Mouse (Mus musculus) midbrain, embryonic 13.5 days (tissue): ENCODE measurements around the gene Pdcd5. TPM values are rescaled to one million over a fixed set of nuclear protein-coding genes. Genes with fewer than 3 reads are reported as not detected.

Experiments
- ATAC-seq: fragments of 200-750 bp; cut with Nextera tagmentation; 2 replicates; pipeline ENCODE4 v1.8.0; 2017; ENCODE audit warnings: mild to moderate bottlenecking, moderate TSS enrichment, moderate library complexity
- H3K27ac ChIP-seq: fragments of 300-500 bp; sonication (generic); 2 replicates; pipeline ENCODE4 v1.5.1; 2015; ENCODE audit warnings: inconsistent platforms, mild to moderate bottlenecking, moderate library complexity
- H3K27me3 ChIP-seq: fragments of 300-500 bp; sonication (generic); 2 replicates; pipeline ENCODE4 v1.6.1; 2015; ENCODE audit warnings: mild to moderate bottlenecking, inconsistent platforms
- H3K36me3 ChIP-seq: fragments of 300-500 bp; sonication (generic); 2 replicates; pipeline ENCODE4 v1.6.1; 2015; ENCODE audit warnings: mild to moderate bottlenecking, inconsistent platforms
- H3K4me1 ChIP-seq: fragments of 300-500 bp; sonication (generic); replicated peaks from 2 replicates; pipeline ENCODE4 v1.6.1; 2015; ENCODE audit warnings: inconsistent platforms
- H3K4me2 ChIP-seq: fragments of 300-500 bp; sonication (generic); replicated peaks from 2 replicates; pipeline ENCODE4 v1.6.1; 2015; ENCODE audit warnings: moderate library complexity, mild to moderate bottlenecking, inconsistent platforms
- H3K4me3 ChIP-seq: fragments of 300-500 bp; sonication (generic); replicated peaks from 2 replicates; pipeline ENCODE4 v1.5.1; 2015; ENCODE audit warnings: mild to moderate bottlenecking, inconsistent platforms
- H3K9ac ChIP-seq: fragments of 300-500 bp; sonication (generic); replicated peaks from 2 replicates; pipeline ENCODE4 v1.6.1; 2015; ENCODE audit warnings: mild to moderate bottlenecking, inconsistent platforms
- H3K9me3 ChIP-seq: fragments of 300-500 bp; sonication (generic); 2 replicates; pipeline ENCODE4 v1.6.1; 2016; ENCODE audit warnings: mild to moderate bottlenecking, inconsistent platforms
- WGBS: fragments of 180-500 bp; shearing (Covaris S2); methylation state at CpG from one replicate; pipeline ENCODE4 v1.1.7; 2015; 5-methylcytosine and 5-hydroxymethylcytosine counted together
- polyA plus RNA-seq: library from polyadenylated mRNA; unstranded; fragments of >200 nt; fragmentation: Nextera tagmentation; extraction: Ambion mirVana; gene quantifications from 2 replicates; pipeline ENCODE4 v1.2.1, GENCODE M21; 2015

Pdcd5 gene
- polyA plus RNA-seq, 1 experiment from 2014 or later: 232 TPM

DNA sequence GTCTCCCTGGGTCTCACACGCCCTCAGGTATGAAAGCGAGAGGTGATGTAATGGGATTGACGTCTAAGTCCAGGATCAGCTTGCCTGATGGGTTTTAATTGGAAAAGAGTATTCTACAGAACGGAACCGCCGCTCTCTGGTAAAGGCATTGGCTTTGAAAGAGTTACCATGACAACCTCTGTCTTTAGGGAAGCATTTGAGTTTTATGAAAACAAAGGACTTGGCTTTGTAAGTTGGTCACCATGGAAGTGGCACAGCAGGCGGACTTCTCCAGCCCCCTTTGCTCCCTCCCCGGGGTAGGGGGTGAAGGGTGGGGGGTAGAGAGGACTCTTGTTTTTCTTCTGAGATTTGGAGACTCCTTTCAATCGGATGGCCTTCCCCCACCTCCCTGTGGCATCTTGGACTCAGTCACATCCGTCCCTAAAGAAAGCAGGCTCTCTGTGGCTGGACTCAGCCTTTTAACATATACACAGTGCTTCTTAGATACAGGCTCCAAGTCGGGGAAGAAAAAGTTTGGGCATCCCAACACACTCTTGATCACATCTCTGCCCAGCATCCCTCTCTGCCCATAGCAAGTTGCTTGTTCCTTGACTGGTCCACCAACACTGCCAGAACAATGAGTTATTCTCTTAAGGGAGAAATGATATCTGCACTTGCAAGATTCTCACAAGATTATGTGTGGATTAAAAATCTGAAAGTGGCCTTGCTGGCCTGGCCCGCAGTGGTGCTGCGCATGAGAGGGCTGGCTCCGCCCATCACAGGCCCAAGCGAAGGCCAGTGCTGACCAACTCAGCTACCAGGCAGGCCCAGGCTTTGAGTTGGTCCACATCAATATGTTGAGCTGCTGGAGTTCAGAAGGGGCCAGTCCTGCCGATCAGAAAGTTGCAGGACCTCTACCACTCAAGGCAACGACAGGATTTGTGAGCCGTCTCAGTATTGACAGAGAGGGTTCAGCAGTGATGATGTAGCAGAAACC is 21.0 kb upstream of the Pdcd5 start:
- H3K4me2 ChIP-seq: no peak overlapping the region; the same call in 1 of the 2 replicates
- H3K4me1 ChIP-seq: peaks cover 30% of the 10 kb centered on the region
- peak; percentile 78 for ATAC-seq
- no peak overlapping the region for H3K4me3 ChIP-seq
- no peak overlapping the region for H3K9ac ChIP-seq
- no peaks in the 10 kb centered on the region for H3K36me3 ChIP-seq
- WGBS: 10% methylated on average over 18 of the region's 18 CpGs
- H3K27me3 ChIP-seq: peaks cover 20% of the 10 kb centered on the region; the same call in 1 of the 2 replicates
- H3K9me3 ChIP-seq: no peaks in the 10 kb centered on the region
- peak overlapping the region; percentile 65 for H3K27ac ChIP-seq

- no peak overlapping the region for H3K9ac ChIP-seq
- H3K27ac ChIP-seq: 0 out of 2 replicates have a peak overlapping the region, but pooled peaks have one; percentile 14
- no peak overlapping the region for H3K4me3 ChIP-seq
Measured at GRCm38 (mm10) chr7:35663790-35664376, 16.6 kb upstream of the Pdcd5 start.

DNA sequence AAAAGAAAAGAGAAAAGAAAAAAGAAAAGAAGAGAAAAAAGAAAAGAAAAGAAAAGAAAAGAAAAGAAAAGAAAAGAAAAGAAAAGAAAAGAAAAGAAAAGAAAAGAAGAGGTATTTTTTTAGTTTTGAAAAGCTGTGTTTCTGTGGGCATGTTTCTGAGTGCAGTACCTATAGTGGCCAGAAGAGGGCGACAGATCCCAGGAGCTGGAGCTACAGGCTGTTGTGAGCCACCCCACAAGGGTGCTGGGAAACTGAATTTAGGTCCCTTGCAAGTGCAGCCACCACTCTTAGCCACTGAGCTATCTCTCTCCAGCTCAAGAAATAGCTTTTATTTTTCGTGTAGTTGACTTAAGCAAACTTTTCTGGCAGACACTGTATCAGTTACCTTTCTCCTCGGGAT is 11.9 kb upstream of the Pdcd5 start:
- Histone ChIP-seq H3K36me3 (no peaks in the 10 kb centered on the region), H3K9me3 (0 out of 2 replicates have a peak, but pooled peaks cover 5% of the 10 kb centered on the region), H3K4me3 (no peak overlapping the region), H3K27ac (no peak overlapping the region), H3K4me2 (no peak overlapping the region), H3K27me3 (no peaks in the 10 kb centered on the region), H3K4me1 (peaks cover 8% of the 10 kb centered on the region), H3K9ac (no peak overlapping the region)
- ATAC-seq: no peak
- 65% methylated on average over 3 of the region's 3 CpGs for WGBS

More at GRCm38 (mm10) chr7:35663790-35664376, 16.6 kb upstream of the Pdcd5 start:
- Histone ChIP-seq H3K9me3 (0 out of 2 replicates have a peak, but pooled peaks cover 5% of the 10 kb centered on the region), H3K36me3 (no peaks in the 10 kb centered on the region), H3K27me3 (peaks cover 15% of the 10 kb centered on the region; the same call in 1 of the 2 replicates), H3K4me2 (no peak overlapping the region), H3K4me1 (peaks cover 25% of the 10 kb centered on the region)
- WGBS: 41% methylated on average over 16 of the region's 16 CpGs
- no peak for ATAC-seq

- Histone ChIP-seq H3K4me2 (no peak overlapping the region), H3K4me3 (no peak overlapping the region), H3K9me3 (0 out of 2 replicates have a peak, but pooled peaks cover 5% of the 10 kb centered on the region), H3K27me3 (no peaks in the 10 kb centered on the region), H3K9ac (no peak overlapping the region), H3K36me3 (no peaks in the 10 kb centered on the region), H3K27ac (no peak overlapping the region), H3K4me1 (no peaks in the 10 kb centered on the region)
- WGBS: 35% methylated on average over 6 of the region's 6 CpGs
- no peak for ATAC-seq
Measured at GRCm38 (mm10) chr7:35657829-35658228, 10.5 kb upstream of the Pdcd5 start.

- no peaks in the 10 kb centered on the region for H3K27me3 ChIP-seq
- no peaks in the 10 kb centered on the region for H3K36me3 ChIP-seq
- whole genome bisulfite sequencing: 85% methylated on average over 10 of the region's 10 CpGs
- no peaks in the 10 kb centered on the region for H3K9me3 ChIP-seq
- no peak overlapping the region for H3K4me3 ChIP-seq
- no peak for ATAC-seq
- no peak overlapping the region for H3K27ac ChIP-seq
- no peak overlapping the region for H3K9ac ChIP-seq
- H3K4me2 ChIP-seq: no peak overlapping the region
- H3K4me1 ChIP-seq: peaks cover under 1% of the 10 kb centered on the region
Measured at GRCm38 (mm10) chr7:35651583-35652270, 4.4 kb upstream of the Pdcd5 start.

GRCm38 (mm10) chr7:35650716-35651410 is 3.5 kb upstream of the Pdcd5 start:
- H3K4me2 ChIP-seq: no peak overlapping the region
- no peak overlapping the region for H3K27ac ChIP-seq
- H3K36me3 ChIP-seq: no peaks in the 10 kb centered on the region
- 63% methylated on average over 11 of the region's 11 CpGs for WGBS
- H3K4me3 ChIP-seq: no peak overlapping the region
- H3K9me3 ChIP-seq: no peaks in the 10 kb centered on the region
- no peak for ATAC-seq
- H3K9ac ChIP-seq: no peak overlapping the region
- H3K4me1 ChIP-seq: peaks cover 8% of the 10 kb centered on the region
- H3K27me3 ChIP-seq: no peaks in the 10 kb centered on the region

DNA sequence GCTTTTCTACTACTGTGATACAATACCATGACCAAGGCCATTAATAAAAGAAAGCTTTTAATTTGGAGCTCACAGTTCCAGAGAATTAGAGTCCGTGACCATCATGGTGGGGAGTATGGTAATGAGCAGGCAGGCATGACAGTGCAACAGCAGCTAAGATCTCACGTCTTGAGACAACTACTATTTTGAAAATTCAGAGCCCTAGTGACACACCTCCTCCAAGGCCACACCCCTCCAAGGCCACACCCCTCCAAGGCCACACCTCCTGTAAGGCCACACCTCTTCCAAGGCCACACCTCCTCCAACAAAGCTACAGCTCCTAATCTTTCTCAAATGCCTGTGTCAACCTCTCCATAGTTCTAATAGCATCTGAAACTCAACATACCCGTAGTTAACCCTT is 1.8 kb upstream of the Pdcd5 start:
- Histone ChIP-seq H3K4me1 (peaks cover 12% of the 10 kb centered on the region), H3K27me3 (no peaks in the 10 kb centered on the region), H3K36me3 (peaks cover 16% of the 10 kb centered on the region), H3K4me2 (no peak overlapping the region), H3K9ac (no peak overlapping the region), H3K9me3 (no peaks in the 10 kb centered on the region), H3K27ac (no peak overlapping the region), H3K4me3 (no peak overlapping the region)
- no peak for ATAC-seq
- 50% methylated on average over 3 of the region's 3 CpGs for WGBS

DNA sequence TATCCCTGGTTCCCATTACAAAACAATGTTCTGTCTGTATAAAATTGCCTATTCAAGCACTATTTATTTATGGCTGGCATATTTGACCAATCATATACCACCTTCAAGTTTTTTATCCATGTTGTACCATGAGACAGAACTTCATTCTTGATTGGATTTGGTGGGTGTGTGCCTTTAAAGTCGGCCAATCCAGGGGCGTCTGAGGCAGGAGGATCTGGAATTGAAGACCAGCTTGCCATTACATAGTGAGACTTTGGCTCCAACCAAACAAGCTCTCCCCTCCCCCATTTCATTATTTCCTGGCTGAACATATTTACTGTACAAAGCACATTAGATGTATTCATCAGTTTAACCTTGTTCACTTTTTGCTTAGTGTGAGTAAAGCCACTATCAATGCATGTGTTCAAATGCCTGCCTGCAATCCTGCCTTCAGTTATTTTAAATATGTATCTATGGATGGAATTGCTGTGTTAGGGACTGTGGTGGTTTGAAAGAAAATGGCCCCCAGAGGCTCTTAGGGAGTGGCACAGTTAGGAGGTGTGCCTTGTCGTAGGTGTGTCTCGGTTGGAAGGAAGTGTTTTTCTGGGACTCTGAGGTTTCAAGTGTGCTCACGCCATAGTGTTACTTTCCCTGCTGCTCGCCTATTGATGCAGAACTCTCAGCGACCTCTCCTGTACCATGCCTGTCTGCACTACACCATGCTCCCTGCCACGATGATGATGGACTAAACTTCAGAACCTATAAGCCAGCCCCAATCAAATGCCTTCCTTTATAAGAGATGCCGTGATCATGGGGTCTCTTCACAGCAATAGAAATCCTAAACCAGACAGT is 1.1 kb upstream of the Pdcd5 start:
- H3K4me1 ChIP-seq: peaks cover 12% of the 10 kb centered on the region
- ATAC-seq: no peak
- WGBS: 69% methylated on average over 9 of the region's 9 CpGs

GRCm38 (mm10) chr7:35646317-35647081 is 822 bp downstream of the Pdcd5 start:
- ATAC-seq: peak; percentile 66
- peak overlapping the region; percentile 73 for H3K4me3 ChIP-seq
- WGBS: 11% methylated on average over 34 of the region's 34 CpGs

More for the DNA sequence above, 1.1 kb upstream of the Pdcd5 start:
- no peak overlapping the region for H3K27ac ChIP-seq
- no peaks in the 10 kb centered on the region for H3K27me3 ChIP-seq
- peaks cover 22% of the 10 kb centered on the region for H3K36me3 ChIP-seq
- no peak overlapping the region for H3K9ac ChIP-seq
- no peaks in the 10 kb centered on the region for H3K9me3 ChIP-seq
- H3K4me3 ChIP-seq: no peak overlapping the region
- H3K4me2 ChIP-seq: no peak overlapping the region

DNA sequence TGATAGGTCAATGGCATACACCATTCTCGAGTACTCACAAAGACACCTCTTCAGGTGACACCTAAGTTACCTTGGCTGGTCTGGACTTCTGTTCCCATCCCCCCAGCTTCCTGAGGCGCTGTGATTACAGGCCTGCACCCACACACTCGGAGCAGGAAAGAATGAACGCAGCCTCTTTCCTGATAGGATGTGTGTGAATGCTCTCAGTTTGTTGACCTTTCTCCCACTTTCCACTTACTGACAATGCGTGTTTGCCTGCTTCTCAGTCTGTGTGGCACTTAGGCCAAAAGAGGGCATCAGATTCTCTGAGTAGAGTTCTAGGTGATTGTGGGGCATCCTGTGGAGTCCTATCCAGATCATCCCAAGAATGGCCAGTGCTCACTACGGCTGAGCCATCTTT is 7.2 kb downstream of the Pdcd5 start:
- no peak for ATAC-seq
- Histone ChIP-seq H3K4me3 (no peak overlapping the region), H3K27ac (no peak overlapping the region), H3K27me3 (no peaks in the 10 kb centered on the region), H3K9ac (no peak overlapping the region), H3K4me1 (no peaks in the 10 kb centered on the region), H3K36me3 (peaks cover 80% of the 10 kb centered on the region), H3K9me3 (no peaks in the 10 kb centered on the region), H3K4me2 (no peak overlapping the region)
- WGBS: 86% methylated on average over 6 of the region's 6 CpGs

More at GRCm38 (mm10) chr7:35646317-35647081, 822 bp downstream of the Pdcd5 start:
- peaks cover 41% of the 10 kb centered on the region for H3K36me3 ChIP-seq
- H3K27ac ChIP-seq: peak overlapping the region; percentile 75
- H3K4me2 ChIP-seq: peak overlapping the region; percentile 80
- H3K9ac ChIP-seq: peak overlapping the region; percentile 82
- H3K9me3 ChIP-seq: no peaks in the 10 kb centered on the region
- peaks cover 12% of the 10 kb centered on the region for H3K4me1 ChIP-seq
- no peaks in the 10 kb centered on the region for H3K27me3 ChIP-seq
